10 mouse cellular contexts compared by ENCODE assay signal in the genomic region with DNA sequence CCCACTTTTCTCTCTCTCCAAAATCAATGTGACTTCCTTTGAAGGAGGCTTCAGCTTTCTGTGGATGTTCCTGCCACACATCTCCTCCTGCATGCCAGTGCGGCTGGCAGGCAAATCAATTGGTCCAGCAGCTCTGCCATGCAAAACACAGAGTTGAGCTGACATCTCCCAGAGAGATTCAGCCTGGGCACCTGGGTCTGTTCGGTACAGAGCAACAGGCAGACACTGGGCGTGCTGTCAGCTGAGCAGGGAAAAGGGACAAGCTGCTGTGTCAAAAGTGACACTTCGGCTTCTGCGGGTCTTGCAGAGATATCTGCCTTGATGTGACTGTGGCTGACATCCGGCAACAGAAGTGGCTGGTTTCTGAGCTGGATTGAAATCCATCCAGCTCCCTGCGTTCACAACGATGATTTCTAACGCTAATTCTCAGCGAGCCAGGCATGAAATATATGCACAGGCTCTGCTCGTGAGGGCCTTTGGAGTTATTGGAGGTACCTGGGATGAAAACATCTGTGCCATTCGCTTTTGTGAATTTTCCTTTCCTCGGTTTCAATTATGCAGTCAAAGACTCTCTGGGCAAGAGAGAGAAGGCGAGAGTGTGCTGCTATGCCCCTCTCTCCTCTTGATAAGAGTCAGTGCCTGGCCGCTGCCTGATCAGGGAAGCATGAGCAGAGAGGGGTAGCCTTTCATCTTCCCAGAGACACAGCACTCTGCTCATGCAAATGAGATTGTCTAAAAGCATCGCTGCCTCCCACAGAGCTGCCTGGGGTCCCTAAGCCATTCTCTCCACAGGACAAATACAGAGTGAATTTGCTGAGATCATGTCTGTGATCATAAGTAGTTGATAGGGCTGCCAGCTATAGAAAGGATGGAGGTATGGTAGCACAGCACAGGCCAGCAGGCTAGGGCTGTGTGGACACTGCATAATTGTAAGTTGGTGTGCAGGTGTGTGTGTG.
DNase-seq lines count a peak whose midpoint lies in the region; ATAC-seq and TF ChIP-seq lines count a peak whose summit lies in the region.
"Had no signal": no experiment of that assay in that cellular context is flagged by ENCODE, and none has a peak within 500 bp of the region (broad histone marks: within the 10 kb centered on the region; RNA-seq: fewer than 3 reads in every experiment).

No protein-coding gene starts in this region.

- no peak for DNase-seq in heart, postnatal 4 days
- DNase-seq in embryonic facial prominence, embryonic 14.5 days (ENCODE audit: low spot score): no peak
- no peak for DNase-seq in hindbrain, embryonic 10.5 days (ENCODE audit: low spot score)
- DNase-seq in urinary bladder, postnatal 14 days (ENCODE audit: low spot score): no peak
- DNase-seq in cerebellum, adult 2 months: no peak
- DNase-seq: adrenal gland, postnatal 25 days had no signal

- H3K27ac ChIP-seq in heart, embryonic 16.5 days (ENCODE audit: low read length): no peak overlapping the region
- H3K27ac ChIP-seq in embryonic facial prominence, embryonic 14.5 days (replicated peaks; ENCODE audit: low read depth, low read length): no peak overlapping the region
- H3K27ac ChIP-seq in hindbrain, embryonic 10.5 days: peak overlapping the region; percentile 35; the same call in 1 of the 2 replicates
- peak overlapping the region; percentile 88 for H3K27ac ChIP-seq in midbrain, embryonic 13.5 days
- H3K27ac ChIP-seq in cerebellum, adult 2 months (ENCODE audit: insufficient read depth, low read length): no peak overlapping the region
- no peak overlapping the region for H3K27ac ChIP-seq in intestine, embryonic 16.5 days (ENCODE audit: low read length)

- no peaks in the 10 kb centered on the region for H3K9me3 ChIP-seq in heart, embryonic 16.5 days (replicated peaks; ENCODE audit: control insufficient read depth, low read length)
- H3K9me3 ChIP-seq in embryonic facial prominence, embryonic 14.5 days (ENCODE audit: control insufficient read depth, low read length): no peaks in the 10 kb centered on the region
- no peaks in the 10 kb centered on the region for H3K9me3 ChIP-seq in hindbrain, embryonic 10.5 days
- H3K9me3 ChIP-seq in midbrain, embryonic 13.5 days: no peaks in the 10 kb centered on the region
- no peaks in the 10 kb centered on the region for H3K9me3 ChIP-seq in intestine, embryonic 16.5 days (ENCODE audit: control insufficient read depth, low read length)

- no peaks in the 10 kb centered on the region for H3K36me3 ChIP-seq in heart, embryonic 16.5 days (ENCODE audit: control insufficient read depth, insufficient read depth)
- H3K36me3 ChIP-seq in embryonic facial prominence, embryonic 14.5 days (ENCODE audit: control insufficient read depth, insufficient read depth, low read length): no peaks in the 10 kb centered on the region
- no peaks in the 10 kb centered on the region for H3K36me3 ChIP-seq in hindbrain, embryonic 10.5 days
- H3K36me3 ChIP-seq in midbrain, embryonic 13.5 days: no peaks in the 10 kb centered on the region
- no peaks in the 10 kb centered on the region for H3K36me3 ChIP-seq in intestine, embryonic 16.5 days (ENCODE audit: control insufficient read depth, insufficient read depth, low read length)
- H3K36me3 ChIP-seq: G1E had no signal

- no peak for ATAC-seq in heart, embryonic 16.5 days (replicated peaks; ENCODE audit: extremely low read depth, insufficient read depth, low FRiP score)
- ATAC-seq in embryonic facial prominence, embryonic 14.5 days (ENCODE audit: low read depth): no peak
- peak; percentile 88 for ATAC-seq in midbrain, embryonic 13.5 days
- ATAC-seq in intestine, embryonic 16.5 days: no peak

- no peak overlapping the region for H3K4me3 ChIP-seq in heart, embryonic 16.5 days (ENCODE audit: low read length)
- no peak overlapping the region for H3K4me3 ChIP-seq in embryonic facial prominence, embryonic 14.5 days (ENCODE audit: low read depth, low read length)
- H3K4me3 ChIP-seq in hindbrain, embryonic 10.5 days: peak overlapping the region; percentile 23
- H3K4me3 ChIP-seq in midbrain, embryonic 13.5 days (replicated peaks): peak overlapping the region; percentile 7; the same call in 1 of the 2 replicates
- no peak overlapping the region for H3K4me3 ChIP-seq in cerebellum, adult 2 months (replicated peaks; ENCODE audit: insufficient read depth, low read depth, low read length)
- H3K4me3 ChIP-seq in intestine, embryonic 16.5 days (ENCODE audit: low read length): no peak overlapping the region

- TF ChIP-seq CTCF in cerebellum, adult 2 months (IDR thresholded peaks at IDR 0.05; ENCODE audit: borderline replicate concordance, insufficient read depth, low read depth, low read length): no peak

- H3K4me2 ChIP-seq in heart, embryonic 16.5 days (ENCODE audit: low read depth, low read length): peak overlapping the region; percentile 39
- 0 out of 2 replicates have a peak overlapping the region, but pooled peaks have one; percentile 16 for H3K4me2 ChIP-seq in embryonic facial prominence, embryonic 14.5 days (ENCODE audit: low read depth, low read length)
- H3K4me2 ChIP-seq in midbrain, embryonic 13.5 days (replicated peaks): peak overlapping the region; percentile 45
- H3K4me2 ChIP-seq in intestine, embryonic 16.5 days (ENCODE audit: low read depth, low read length): no peak overlapping the region

- H3K27me3 ChIP-seq in heart, embryonic 16.5 days (ENCODE audit: control insufficient read depth, insufficient read depth, low read length): no peaks in the 10 kb centered on the region
- no peaks in the 10 kb centered on the region for H3K27me3 ChIP-seq in embryonic facial prominence, embryonic 14.5 days (replicated peaks; ENCODE audit: control insufficient read depth, insufficient read depth, low read length)
- H3K27me3 ChIP-seq in hindbrain, embryonic 10.5 days (ENCODE audit: insufficient read depth, poor library complexity, severe bottlenecking): no peaks in the 10 kb centered on the region
- no peaks in the 10 kb centered on the region for H3K27me3 ChIP-seq in midbrain, embryonic 13.5 days
- H3K27me3 ChIP-seq in cerebellum, adult 2 months (ENCODE audit: control insufficient read depth, insufficient read depth, low read length): no peaks in the 10 kb centered on the region
- H3K27me3 ChIP-seq in intestine, embryonic 16.5 days (replicated peaks; ENCODE audit: control insufficient read depth, insufficient read depth, low read length): no peaks in the 10 kb centered on the region

- TF ChIP-seq POLR2A in cerebellum, adult 2 months (IDR thresholded peaks at IDR 0.05; ENCODE audit: borderline replicate concordance, insufficient read depth, low read length): no peak

- H3K4me1 ChIP-seq in heart, embryonic 16.5 days (ENCODE audit: control insufficient read depth, insufficient read depth, low read length): peaks cover 2% of the 10 kb centered on the region; the same call in 1 of the 2 replicates
- no peaks in the 10 kb centered on the region for H3K4me1 ChIP-seq in embryonic facial prominence, embryonic 14.5 days (ENCODE audit: control insufficient read depth, insufficient read depth, low read length)
- H3K4me1 ChIP-seq in hindbrain, embryonic 10.5 days (replicated peaks): peaks cover 25% of the 10 kb centered on the region
- peaks cover 33% of the 10 kb centered on the region for H3K4me1 ChIP-seq in midbrain, embryonic 13.5 days (replicated peaks)
- peaks cover 7% of the 10 kb centered on the region; the same call in 1 of the 2 replicates for H3K4me1 ChIP-seq in cerebellum, adult 2 months (ENCODE audit: control insufficient read depth, insufficient read depth, low read length)
- no peaks in the 10 kb centered on the region for H3K4me1 ChIP-seq in intestine, embryonic 16.5 days (ENCODE audit: control insufficient read depth, insufficient read depth, low read length)

- 19% methylated on average over 16 of the region's 16 CpGs for WGBS in heart, embryonic 16.5 days
- WGBS in embryonic facial prominence, embryonic 14.5 days: 27% methylated on average over 16 of the region's 16 CpGs
- 25% methylated on average over 16 of the region's 16 CpGs for WGBS in hindbrain, embryonic 10.5 days
- whole genome bisulfite sequencing in midbrain, embryonic 13.5 days: 9% methylated on average over 16 of the region's 16 CpGs
- whole genome bisulfite sequencing in cerebellum, adult 2 months: 21% methylated on average over 16 of the region's 16 CpGs
- 42% methylated on average over 16 of the region's 16 CpGs for WGBS in intestine, embryonic 16.5 days

- no peak overlapping the region for H3K9ac ChIP-seq in heart, embryonic 16.5 days (ENCODE audit: low read length)
- H3K9ac ChIP-seq in embryonic facial prominence, embryonic 14.5 days (ENCODE audit: low read depth, low read length): no peak overlapping the region
- H3K9ac ChIP-seq in midbrain, embryonic 13.5 days (replicated peaks): peak overlapping the region; percentile 30; the same call in 1 of the 2 replicates
- no peak overlapping the region for H3K9ac ChIP-seq in intestine, embryonic 16.5 days (ENCODE audit: low read depth, low read length)

Comparison
In these comparisons a context has a peak if more than half of its experiments do, and no peak if none do; other contexts are left out.
1. H3K27ac ChIP-seq: peak in hindbrain, embryonic 10.5 days (single experiment) and midbrain, embryonic 13.5 days (single experiment); none in heart, embryonic 16.5 days (single experiment), embryonic facial prominence, embryonic 14.5 days (single experiment), cerebellum, adult 2 months (single experiment) and intestine, embryonic 16.5 days (single experiment).
2. H3K4me3 ChIP-seq: peak in hindbrain, embryonic 10.5 days (single experiment) and midbrain, embryonic 13.5 days (single experiment); none in heart, embryonic 16.5 days (single experiment), embryonic facial prominence, embryonic 14.5 days (single experiment), cerebellum, adult 2 months (single experiment) and intestine, embryonic 16.5 days (single experiment).